Mouse (Mus musculus) myocyte (in vitro differentiated cells): ENCODE measurements around the gene Acss2.

ENCODE experiments used
- CEBPB ChIP-seq: IDR thresholded peaks from 2 replicates; pipeline ENCODE4 v1.6.1; 2011; ENCODE audit warnings: mild to moderate bottlenecking, moderate library complexity; ENCODE audit not compliant: poor library complexity, insufficient read depth, severe bottlenecking
- E2F4 ChIP-seq: IDR thresholded peaks from one replicate; pipeline ENCODE4 v1.6.1; 2011; ENCODE audit warnings: mild to moderate bottlenecking, control low read depth, moderate library complexity; ENCODE audit not compliant: insufficient read depth
- MAX ChIP-seq: IDR thresholded peaks from one replicate; pipeline ENCODE4 v1.6.1; 2011; ENCODE audit warnings: low read depth, mild to moderate bottlenecking, control low read depth
- MYOD1 ChIP-seq, 3 experiments: IDR thresholded peaks; one replicate each; pipeline ENCODE4 v1.6.1; 2011; ENCODE audit warnings: control low read depth in 2 of 3, low read depth in 2 of 3, mild to moderate bottlenecking in 2 of 3, moderate library complexity in 1 of 3; ENCODE audit not compliant: insufficient read length in 2 of 3, control insufficient read depth in 1 of 3
- MYOG ChIP-seq, 3 experiments: IDR thresholded peaks; one replicate each; pipeline ENCODE4 v1.6.1; 2011; ENCODE audit warnings: control low read depth in 2 of 3, low read depth in 2 of 3, mild to moderate bottlenecking in 2 of 3; ENCODE audit not compliant: insufficient read length in 2 of 3, control insufficient read depth in 1 of 3, insufficient read depth in 1 of 3
- POLR2A ChIP-seq: IDR thresholded peaks from one replicate; pipeline ENCODE4 v1.6.1; 2011; ENCODE audit warnings: low read depth, mild to moderate bottlenecking, control low read depth, moderate library complexity; ENCODE audit not compliant: insufficient read length
- POLR2AphosphoS2 ChIP-seq: IDR thresholded peaks from one replicate; pipeline ENCODE4 v1.6.1; 2011; ENCODE audit warnings: low read depth, control low read depth; ENCODE audit not compliant: insufficient read length
- REST ChIP-seq: IDR thresholded peaks from one replicate; pipeline ENCODE4 v1.6.1; 2011; ENCODE audit warnings: mild to moderate bottlenecking, control low read depth, moderate library complexity; ENCODE audit not compliant: insufficient read depth, insufficient read length
- TCF12 ChIP-seq: IDR thresholded peaks from one replicate; pipeline ENCODE4 v1.6.1; 2011; ENCODE audit warnings: mild to moderate bottlenecking, control low read depth; ENCODE audit not compliant: poor library complexity, insufficient read depth, severe bottlenecking
- TCF3 ChIP-seq: IDR thresholded peaks from one replicate; pipeline ENCODE4 v1.6.1; 2011; ENCODE audit warnings: low read depth, control low read depth; ENCODE audit not compliant: insufficient read length
- USF1 ChIP-seq: IDR thresholded peaks from one replicate; pipeline ENCODE4 v1.6.1; 2011; ENCODE audit warnings: low read depth, mild to moderate bottlenecking, control low read depth, moderate library complexity

DNA sequence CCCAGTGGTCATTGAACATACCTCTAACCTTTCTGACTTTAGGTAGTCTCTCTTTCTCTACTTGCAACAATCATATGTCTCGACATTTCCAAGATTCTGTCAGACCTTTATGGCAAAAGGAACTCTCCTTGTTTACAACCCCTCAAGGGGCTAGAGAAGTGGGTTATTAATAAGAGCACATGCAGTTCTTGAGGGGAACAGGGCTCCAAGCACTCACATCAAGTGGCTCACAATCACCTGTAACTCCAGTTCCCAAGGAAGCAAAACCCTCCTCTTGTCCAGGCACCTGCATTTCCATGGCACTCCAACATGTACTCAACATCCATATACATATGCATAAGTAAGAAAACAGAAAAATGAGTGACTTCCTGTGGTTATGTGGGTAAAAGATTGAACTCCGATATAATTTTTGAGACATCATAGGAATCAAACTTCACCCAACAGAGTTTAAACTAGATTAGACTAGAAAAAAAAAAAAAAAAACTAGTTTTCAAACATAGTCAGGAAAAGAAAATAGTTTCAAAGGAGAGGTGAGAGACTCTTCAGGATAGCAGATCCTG lies 36.8 kb downstream of the Acss2 start:
- TF ChIP-seq CEBPB (no peak), POLR2A (no peak), MAX (no peak), POLR2AphosphoS2 (no peak), TCF12 (no peak), MYOG (IDR thresholded peaks at IDR 0.05; ENCODE audit: control insufficient read depth in 1 of 3, insufficient read depth in 1 of 3, insufficient read length in 2 of 3, low read depth in 2 of 3) (no peak), TCF3 (no peak), E2F4 (no peak), USF1 (no peak), MYOD1 (IDR thresholded peaks at IDR 0.05; ENCODE audit: control insufficient read depth in 1 of 3, insufficient read length in 2 of 3, low read depth in 2 of 3) (no peak), REST (no peak)
